8 mouse cellular contexts compared by ENCODE assay signal in the genomic region with DNA sequence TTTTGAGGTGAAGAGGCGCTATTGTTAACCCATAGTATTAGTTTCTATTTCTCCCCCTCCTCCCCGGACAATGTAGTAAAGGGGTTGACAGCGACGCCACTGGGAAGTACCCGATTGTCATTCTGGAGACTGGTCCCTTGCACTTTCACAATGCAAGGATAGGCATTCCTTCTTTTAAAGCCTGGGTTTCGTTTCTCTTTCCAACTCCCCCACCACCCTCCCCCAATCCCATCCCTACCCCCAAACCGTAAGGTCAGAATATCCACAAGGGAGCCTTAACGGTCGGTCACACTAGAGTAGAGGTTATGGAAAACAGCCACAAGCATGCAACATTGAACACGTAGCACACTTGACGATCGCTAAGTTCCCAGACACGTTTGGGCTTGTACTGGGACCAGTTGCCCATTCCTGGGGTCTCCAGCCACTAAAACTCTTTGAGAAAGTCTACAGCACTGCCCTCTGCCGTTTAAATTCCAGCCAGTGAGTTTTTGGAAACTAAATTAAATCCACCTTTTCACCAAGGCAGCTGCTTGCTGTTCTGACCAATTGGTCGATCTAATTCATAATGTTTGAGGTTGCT. TPM values are rescaled to one million over a fixed set of nuclear protein-coding genes. Genes with fewer than 3 reads are reported as not detected.
DNase-seq lines count a peak whose midpoint lies in the region; ATAC-seq and TF ChIP-seq lines count a peak whose summit lies in the region.

Gene Cpeb3, minus strand, starts transcription at position 426 of the 580 bp plus-strand sequence.

- H3K4me2 ChIP-seq in midbrain, embryonic 11.5 days: peak within 1 kb of the TSS; percentile 96

- peak; percentile 57 for TF ChIP-seq CTCF in left cerebral cortex, adult 2 months (IDR thresholded peaks at IDR 0.05)
- peak; percentile 36 for TF ChIP-seq CTCF in cortical plate, adult 2 months (IDR thresholded peaks at IDR 0.05; ENCODE audit: extremely low read depth, insufficient read depth, low read length)

- H3K27ac ChIP-seq in left cerebral cortex, adult 2 months: peak within 1 kb of the TSS; percentile 93
- H3K27ac ChIP-seq in cortical plate, adult 2 months (ENCODE audit: insufficient read depth, low read length): peak within 1 kb of the TSS; percentile 90
- peak within 1 kb of the TSS; percentile 71 for H3K27ac ChIP-seq in midbrain, embryonic 11.5 days (ENCODE audit: low read depth, low read length)

- H3K27me3 ChIP-seq in midbrain, embryonic 11.5 days (ENCODE audit: control insufficient read depth, insufficient read depth, low read length): no peaks in the 10 kb centered on the region

- H3K36me3 ChIP-seq in midbrain, embryonic 11.5 days (ENCODE audit: control insufficient read depth, insufficient read depth, low read length): peaks cover 7% of the 10 kb centered on the region; the same call in 1 of the 2 replicates

- intact Hi-C loops in left cerebral cortex, adult 2 months (cut with DNase I): loop anchor here (2.0 kb wide), 1 partner anchor 157 kb away; no protein-coding TSS in a partner anchor
- intact Hi-C loops in left cerebral cortex, postnatal 36 days (cut with DNase I): loop anchor here (5.0 kb wide), 2 partner anchors 59 to 161 kb away; no protein-coding TSS in a partner anchor

- no peak for TF ChIP-seq POLR2A in cortical plate, adult 2 months (IDR thresholded peaks at IDR 0.05; ENCODE audit: extremely low read depth, insufficient read depth, low read length)

- H3K9ac ChIP-seq in midbrain, embryonic 11.5 days (ENCODE audit: low read length): peak within 1 kb of the TSS; percentile 98

- H3K9me3 ChIP-seq in midbrain, embryonic 11.5 days (ENCODE audit: control insufficient read depth, low read length): no peaks in the 10 kb centered on the region

- peak within 1 kb of the TSS; percentile 76 for H3K4me3 ChIP-seq in left cerebral cortex, adult 2 months
- peak within 1 kb of the TSS; percentile 94 for H3K4me3 ChIP-seq in cortical plate, adult 2 months (ENCODE audit: insufficient read depth, low read length)
- peak within 1 kb of the TSS; percentile 85 for H3K4me3 ChIP-seq in midbrain, embryonic 11.5 days (ENCODE audit: low read depth, low read length)

- no peak for ATAC-seq in midbrain, embryonic 11.5 days (ENCODE audit: low FRiP score)

- peak; percentile 17 to 27 for DNase-seq in left cerebral cortex, adult 2 months (ENCODE audit: extremely low spot score in 1 of 2, low spot score in 2 of 2)
- no peak for DNase-seq in left cerebral cortex, adult 11 months (ENCODE audit: low spot score)
- peak; percentile 15 for DNase-seq in gastrocnemius, postnatal 25 days
- peak; percentile 58 for DNase-seq in induced T-regulatory cell, adult 2 months (ENCODE audit: low read depth)
- peak; percentile 7 to 14 for DNase-seq in left cerebral cortex, postnatal 36 days (ENCODE audit: low spot score in 2 of 2)
- DNase-seq in midbrain, embryonic 11.5 days (ENCODE audit: low spot score, missing footprints): peak; percentile 95
- peak; percentile 14 to 43 for DNase-seq in spleen, postnatal 36 days (ENCODE audit: low spot score in 2 of 2)

- under 1% methylated on average over 15 of the region's 15 CpGs for WGBS in midbrain, embryonic 11.5 days

- H3K4me1 ChIP-seq in cortical plate, adult 2 months (ENCODE audit: control insufficient read depth, insufficient read depth, low read length): peaks cover 7% of the 10 kb centered on the region
- peaks cover 10% of the 10 kb centered on the region; the same call in 1 of the 2 replicates for H3K4me1 ChIP-seq in midbrain, embryonic 11.5 days (ENCODE audit: control insufficient read depth, insufficient read depth, low read length)

RNA-seq across cellular contexts. Expression of gene Cpeb3, which starts in this region (rescaled TPM):
- total RNA-seq in left cerebral cortex, adult 2 months (2021): 10 to 100 TPM; 87.0 to 96.0 TPM
- polyA plus RNA-seq in cortical plate, adult 2 months (2012; rRNA removed): 32.7 and 35.8 TPM in 2 replicates
- 10 to 100 TPM; 35.8 to 44.6 TPM for total RNA-seq in gastrocnemius, postnatal 25 days (2021)
- total RNA-seq in left cerebral cortex, postnatal 36 days (2021): 100 to 1,000 TPM in 1 of 2 experiments, 10 to 100 TPM in 1; 79.8 to 104 TPM
- 2.9 and 3.1 TPM in 2 replicates for polyA plus RNA-seq in midbrain, embryonic 11.5 days (2014; fragmentation: Nextera tagmentation; extraction: Ambion mirVana)
